Mouse (Mus musculus): ENCODE measurements around the gene 1700001O22Rik.

GRCm38 (mm10) chr2:30777266-30777665, 26.2 kb downstream of the 1700001O22Rik start:
- no peak for TF ChIP-seq CTCF (IDR thresholded peaks at IDR 0.05; ENCODE audit: low read depth)
- no peak for TF ChIP-seq EP300 (IDR thresholded peaks at IDR 0.05; ENCODE audit: low read depth)

Data from liver, postnatal 0 days (tissue).